Mouse (Mus musculus): ENCODE measurements around the gene Madcam1. TPM values are rescaled to one million over a fixed set of nuclear protein-coding genes. Genes with fewer than 3 reads are reported as not detected.
A peak's percentile ranks its signal among the peaks of the same experiment; 100 is the strongest.

Madcam1 gene
- total RNA-seq (2022): not detected

DNA sequence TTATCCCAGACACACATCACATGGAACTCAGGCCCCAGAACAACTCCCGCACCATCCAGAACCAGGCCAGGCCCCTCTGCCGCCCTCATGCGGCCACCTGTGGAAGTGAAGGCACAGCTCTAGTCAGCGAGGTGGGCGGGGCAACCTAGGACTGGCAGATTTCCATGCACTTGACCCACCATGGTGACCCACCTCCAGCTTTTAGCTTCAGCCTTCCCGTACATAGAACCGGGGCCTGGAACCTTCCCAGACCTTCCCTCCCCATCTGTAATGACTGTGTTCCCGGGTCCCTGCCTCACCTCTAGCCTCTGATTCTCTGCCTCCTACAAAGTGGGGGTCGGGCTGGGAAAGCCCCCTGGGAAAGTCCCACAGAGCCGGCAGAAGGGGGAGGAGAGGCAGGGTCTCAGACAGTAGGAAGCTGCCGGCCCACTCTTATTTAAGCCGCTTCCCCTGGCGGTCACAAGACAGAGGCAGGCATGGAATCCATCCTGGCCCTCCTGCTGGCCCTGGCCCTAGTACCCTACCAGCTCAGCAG is at the start of gene Madcam1:
Gene Madcam1, plus strand, starts transcription at position 429 of the 535 bp plus-strand sequence.
- DNase-seq (ENCODE audit: low spot score): no peak

DNA sequence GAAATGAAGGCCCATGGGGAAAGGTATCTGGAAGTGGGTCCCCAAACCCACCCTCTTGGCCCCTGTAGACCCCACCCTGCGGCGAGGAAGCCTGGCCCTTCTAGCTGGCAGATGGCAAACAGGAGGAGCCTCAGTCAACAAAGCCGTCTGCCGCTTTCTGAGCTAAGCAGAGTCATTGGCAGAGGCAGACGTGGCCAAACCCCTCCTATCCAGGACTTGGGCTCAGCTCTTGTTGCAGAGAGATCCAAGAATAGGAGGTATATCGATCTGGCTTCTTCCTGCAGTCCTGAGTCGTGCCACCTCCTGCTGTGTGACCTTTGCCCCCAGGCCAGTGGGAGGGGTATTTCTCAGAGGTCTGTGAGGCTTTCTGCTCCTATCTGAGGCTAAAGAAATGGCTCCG is 48.5 kb upstream of the Madcam1 start:
- no peak for DNase-seq (ENCODE audit: low spot score)

DNA sequence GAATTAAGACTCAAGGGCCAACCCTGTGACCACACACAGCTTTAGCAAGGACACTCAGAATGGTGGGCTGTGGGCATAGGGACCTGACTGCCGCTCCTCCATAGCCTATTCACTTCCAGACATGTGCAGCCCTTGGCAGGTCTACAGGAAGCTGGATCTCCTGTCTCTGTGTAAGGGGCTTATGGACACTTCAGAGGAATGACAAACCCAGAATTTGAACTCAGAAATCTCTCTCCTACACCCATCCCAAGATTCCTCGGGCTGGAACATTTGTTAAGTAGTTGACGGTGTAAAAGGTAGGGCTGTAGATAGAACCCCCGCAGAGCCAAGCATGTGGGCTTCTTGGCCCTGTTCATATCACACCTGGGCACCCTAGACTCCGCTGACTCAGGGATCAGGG is 48.0 kb upstream of the Madcam1 start:
- no peak for DNase-seq (ENCODE audit: low spot score)

- DNase-seq (ENCODE audit: low spot score): peak; percentile 43
Measured at GRCm38 (mm10) chr10:79623950-79624349, 40.4 kb upstream of the Madcam1 start.

DNA sequence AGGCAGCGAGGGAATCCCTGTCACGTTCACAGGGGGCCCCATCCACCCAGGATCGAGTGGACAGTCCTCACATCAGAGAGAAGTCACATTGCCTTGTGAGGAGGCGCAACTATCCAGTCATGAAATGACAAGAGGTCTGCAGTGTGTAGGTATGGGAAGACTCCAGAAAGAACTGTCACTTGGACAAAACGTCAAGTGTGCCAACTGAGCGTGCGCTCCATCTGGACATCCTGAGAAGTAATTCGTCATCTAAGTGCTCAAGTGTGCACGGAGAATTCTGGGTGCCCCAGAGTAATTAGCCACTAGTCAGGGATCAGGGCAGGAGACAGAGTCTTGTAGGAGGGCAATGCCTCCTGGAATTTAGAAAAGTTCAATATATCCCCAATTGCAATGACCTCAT is 39.0 kb upstream of the Madcam1 start:
- no peak for DNase-seq (ENCODE audit: low spot score)

GRCm38 (mm10) chr10:79626156-79626555 is 38.2 kb upstream of the Madcam1 start:
- no peak for DNase-seq (ENCODE audit: low spot score)

- no peak for DNase-seq (ENCODE audit: low spot score)
Measured at GRCm38 (mm10) chr10:79628377-79628776, 36.0 kb upstream of the Madcam1 start.

DNA sequence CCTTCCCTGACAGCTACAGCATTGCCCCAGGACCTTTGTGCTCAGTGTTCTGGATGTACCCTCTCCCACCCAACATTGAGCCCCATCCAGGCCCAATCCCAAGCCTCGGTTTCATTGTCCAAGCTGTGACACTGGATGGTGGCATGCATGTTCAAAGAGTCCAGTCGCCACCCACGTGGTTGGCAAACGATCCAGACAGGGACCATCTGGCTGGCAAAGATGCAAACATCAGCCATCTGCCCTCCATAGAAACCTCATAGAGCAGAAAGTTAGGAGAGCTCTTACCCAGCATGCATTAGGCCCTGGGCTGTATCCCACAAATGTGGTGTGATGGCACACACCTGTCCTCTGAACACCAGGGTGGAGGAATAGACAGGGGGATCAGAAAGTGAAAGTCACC is 32.9 kb upstream of the Madcam1 start:
- no peak for DNase-seq (ENCODE audit: low spot score)

DNA sequence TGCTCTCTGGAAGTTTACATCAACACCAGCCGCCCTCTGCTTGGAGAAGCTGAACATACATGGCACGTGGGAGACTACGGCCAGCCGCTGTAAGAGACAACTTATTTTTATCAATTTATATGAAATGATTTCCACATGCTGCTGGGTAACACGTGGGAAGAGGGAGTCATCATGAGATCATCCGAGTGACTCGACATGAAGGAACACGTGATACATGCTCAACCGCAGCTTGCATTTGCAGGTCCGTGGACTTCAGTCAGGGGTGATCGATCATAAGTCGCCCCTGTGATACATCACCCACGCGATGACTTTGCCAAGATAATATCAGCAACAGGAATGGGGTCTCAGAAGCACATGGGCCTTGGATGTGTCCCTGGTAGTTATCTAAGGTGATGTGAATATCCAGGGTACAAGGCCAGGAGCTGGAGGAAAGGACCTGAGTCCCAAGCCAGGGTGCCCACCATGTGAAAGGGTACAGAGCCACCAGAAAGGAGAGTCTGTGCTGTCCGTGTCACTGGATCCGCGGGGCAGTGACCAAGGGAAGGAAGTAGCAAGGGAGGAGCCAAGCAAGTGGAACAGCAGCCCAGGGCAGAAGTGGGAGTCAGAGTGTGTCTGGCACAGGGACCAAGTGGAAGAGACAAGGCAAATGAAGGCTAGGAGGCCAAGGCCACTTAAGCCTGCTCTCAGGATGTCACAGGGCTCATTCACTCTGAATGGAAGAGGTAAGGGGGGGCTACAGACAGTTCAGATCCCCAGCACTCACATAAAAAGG is 31.2 kb upstream of the Madcam1 start:
- DNase-seq (ENCODE audit: low spot score): no peak

GRCm38 (mm10) chr10:79636287-79636686 is 28.1 kb upstream of the Madcam1 start:
- no peak for DNase-seq (ENCODE audit: low spot score)

GRCm38 (mm10) chr10:79637128-79638110 is 26.9 kb upstream of the Madcam1 start, which contains the start of gene Shc2:
TSS of gene Shc2 (minus strand) at chr10:79637918.
- no peak for DNase-seq (ENCODE audit: low spot score)

- peak; percentile 32 for DNase-seq (ENCODE audit: low spot score)
Measured at GRCm38 (mm10) chr10:79638486-79639204, 25.7 kb upstream of the Madcam1 start.

- no peak for DNase-seq (ENCODE audit: low spot score)
Measured at GRCm38 (mm10) chr10:79645711-79646110, 18.6 kb upstream of the Madcam1 start, which contains the start of gene Odf3l2. TSS of gene Odf3l2 (minus strand) at chr10:79645738.

GRCm38 (mm10) chr10:79649070-79649751 is 15.1 kb upstream of the Madcam1 start:
- peak; percentile 55 for DNase-seq (ENCODE audit: low spot score)

GRCm38 (mm10) chr10:79652789-79653188 is 11.6 kb upstream of the Madcam1 start:
- no peak for DNase-seq (ENCODE audit: low spot score)

- DNase-seq (ENCODE audit: low spot score): no peak
Measured at GRCm38 (mm10) chr10:79654946-79655395, 9.4 kb upstream of the Madcam1 start.

DNA sequence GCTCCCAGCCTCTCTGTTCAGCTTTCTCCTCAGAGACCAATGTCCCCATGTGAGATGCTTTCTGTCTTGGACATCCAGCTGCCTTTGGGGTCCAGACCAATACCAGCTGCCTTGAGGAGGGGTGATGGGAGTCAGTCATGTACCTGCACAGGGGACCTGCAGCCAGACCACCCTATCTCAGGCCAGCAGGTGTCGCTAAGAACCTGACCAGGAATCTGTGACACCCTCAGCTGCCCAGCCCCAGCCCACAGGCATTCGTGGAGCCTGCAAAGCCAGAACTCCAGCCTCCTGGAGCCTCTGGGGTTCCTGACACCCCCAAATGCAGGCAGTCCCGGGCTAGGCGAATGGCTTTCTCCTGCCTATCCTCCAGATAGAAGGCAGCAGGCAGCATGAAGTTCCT is 5.5 kb upstream of the Madcam1 start:
- DNase-seq (ENCODE audit: low spot score): no peak

- DNase-seq (ENCODE audit: low spot score): no peak
Measured at GRCm38 (mm10) chr10:79660298-79660697, 4.1 kb upstream of the Madcam1 start.

- DNase-seq (ENCODE audit: low spot score): no peak
Measured at GRCm38 (mm10) chr10:79661861-79662260, 2.5 kb upstream of the Madcam1 start.

GRCm38 (mm10) chr10:79665051-79665450 is 692 bp downstream of the Madcam1 start:
- DNase-seq (ENCODE audit: low spot score): no peak

DNA sequence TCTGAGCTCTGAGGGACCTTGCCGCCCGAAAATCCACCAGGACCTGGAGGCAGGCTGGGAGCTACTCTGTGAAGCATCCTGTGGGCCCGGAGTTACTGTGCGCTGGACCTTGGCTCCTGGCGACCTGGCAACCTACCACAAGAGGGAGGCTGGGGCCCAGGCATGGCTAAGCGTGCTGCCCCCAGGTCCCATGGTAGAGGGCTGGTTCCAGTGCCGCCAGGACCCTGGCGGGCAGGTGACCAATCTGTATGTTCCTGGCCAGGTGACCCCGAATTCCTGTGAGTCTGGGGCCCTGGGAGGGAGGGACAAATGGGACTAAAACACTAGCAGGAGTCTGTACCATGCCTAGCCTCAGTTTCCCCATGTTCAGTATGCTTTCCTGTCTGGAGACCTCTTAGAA is 2.1 kb downstream of the Madcam1 start:
- DNase-seq (ENCODE audit: low spot score): no peak
